Mouse (Mus musculus) retina, postnatal 7 days (tissue): ENCODE measurements around the gene Ccni.

Source experiments
- DNase-seq: peaks from one replicate; pipeline ENCODE4 v3.0.0-alpha.2; 2012; ENCODE audit warnings: low read depth, low spot score

The Ccni gene

DNA sequence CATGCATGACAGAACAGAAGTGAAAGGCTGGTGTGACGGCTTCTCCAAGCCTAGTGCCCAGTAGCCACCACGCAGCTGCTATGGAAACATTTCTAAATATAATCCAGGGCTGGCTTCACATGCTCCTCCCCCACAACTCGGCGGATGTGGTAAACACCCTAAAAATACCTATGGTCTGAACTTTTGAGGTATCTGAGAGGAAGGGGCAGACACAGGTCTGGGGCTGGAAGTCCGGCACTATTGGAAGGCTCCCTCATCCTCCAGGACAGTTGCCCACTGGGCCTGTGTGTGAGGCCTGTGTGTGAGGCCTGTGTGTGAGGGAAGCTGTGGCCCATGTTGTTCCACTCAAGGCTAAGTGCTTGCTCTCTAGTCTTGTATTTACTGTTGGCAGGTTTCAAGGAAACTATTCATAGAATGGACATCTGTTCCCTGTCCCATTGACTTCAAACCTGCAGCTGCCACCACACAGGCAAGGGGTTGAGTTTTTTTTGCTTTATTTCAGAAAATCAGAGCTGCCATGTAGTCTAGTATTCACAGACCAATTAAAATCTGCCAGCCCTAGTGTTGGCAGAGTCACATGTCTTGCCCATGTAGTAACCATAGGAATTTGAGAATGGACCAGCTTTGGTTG lies 69.2 kb downstream of the Ccni start:
- no peak for DNase-seq

DNA sequence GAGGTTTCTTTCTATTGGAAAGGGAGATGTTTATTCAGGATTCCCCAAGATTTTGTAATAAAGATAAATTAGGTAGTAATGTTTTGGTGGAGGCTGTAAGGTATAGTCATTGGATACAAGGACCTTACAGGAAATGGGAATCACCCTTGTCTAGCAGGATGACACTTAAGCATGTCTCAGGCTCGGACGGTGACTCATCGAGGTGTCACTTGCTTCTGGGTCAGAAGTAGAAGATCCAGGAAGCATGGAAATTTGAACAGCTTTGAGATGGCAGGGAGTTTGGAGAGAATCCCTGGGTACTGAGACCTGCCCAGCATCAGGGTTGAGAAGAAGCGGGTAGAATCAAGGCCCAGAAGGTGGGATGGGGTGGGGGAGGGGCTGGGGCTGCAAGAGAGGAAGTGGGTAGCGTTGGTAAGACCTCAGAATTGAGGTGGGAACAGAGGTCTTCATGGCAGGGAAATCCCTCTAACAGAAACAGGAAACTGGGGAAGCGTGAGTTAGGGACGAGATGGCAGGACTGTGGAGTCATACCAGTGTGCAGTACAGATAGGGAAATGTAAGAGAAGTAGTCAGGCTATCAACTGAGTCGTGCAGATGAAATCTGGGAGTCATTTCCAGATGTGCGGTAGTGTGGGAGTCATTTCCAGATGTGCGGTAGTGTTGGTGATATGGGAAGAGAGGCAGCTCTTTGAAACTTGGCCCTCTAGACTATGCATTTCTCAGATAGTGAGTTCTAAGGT lies 70.8 kb downstream of the Ccni start:
- DNase-seq, result no peak

DNA sequence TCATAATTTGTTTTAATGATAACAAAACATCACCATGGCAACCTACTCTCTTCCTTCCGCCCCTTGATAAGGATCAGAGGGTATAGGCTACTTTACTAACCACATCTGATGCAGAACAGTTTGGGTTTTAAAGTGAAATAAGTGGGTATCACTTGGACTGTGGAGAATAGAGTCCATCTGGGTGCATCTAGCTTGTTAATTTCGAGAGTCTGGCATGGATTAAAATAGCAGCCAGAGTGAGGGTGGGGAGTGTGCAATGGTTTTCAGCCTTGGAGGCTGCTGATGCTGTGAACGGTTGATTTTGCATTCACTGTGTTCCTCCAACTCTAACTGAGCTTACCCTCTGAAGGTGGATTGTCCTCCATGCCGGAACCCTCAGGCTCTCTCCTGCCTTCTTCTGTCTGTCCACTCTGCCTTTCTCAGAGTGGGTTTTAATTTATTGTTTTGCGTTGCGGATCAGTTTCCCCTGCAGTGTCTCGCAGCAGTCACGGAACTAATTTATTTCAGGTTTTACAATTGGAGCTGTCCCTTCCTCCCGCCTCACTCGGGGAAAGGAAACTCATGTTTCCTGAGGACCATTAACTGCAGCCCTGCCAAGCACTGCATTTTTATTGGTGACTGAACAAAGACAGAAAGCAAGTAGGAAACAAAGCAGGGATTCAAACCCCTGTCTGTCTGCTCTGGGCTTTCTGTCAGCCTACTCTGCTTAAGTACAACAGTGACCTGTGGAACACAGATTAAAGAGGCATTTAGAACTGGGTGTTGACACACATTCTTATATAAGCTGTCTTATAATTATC lies 72.7 kb downstream of the Ccni start:
- DNase-seq, result no peak
